Mouse (Mus musculus) T-helper 2 cell (primary cell): ENCODE measurements at regions not wholly inside any gene's neighbourhood (a gene's known extent, or its start where the extent isn't known, plus 50 kb on each side); places are given as distances from the start of the nearest gene placed in this dataset.
"Not testable (repeated sequence)": the region's sequence is repeated elsewhere in the genome, so short reads cannot be mapped to it uniquely, and the experiment has no call there.

ENCODE experiments used
- in situ Hi-C: fragments of 300-600 bp; cut with MboI, MseI; formaldehyde crosslinking; loops from one replicate; pipeline ENCODE4 v1.15.1; 2025; ENCODE audit warnings: high pct_unique_total_duplicates

- in situ Hi-C loops = loop anchor here (10.0 kb wide), 1 partner anchor 589 kb away; no protein-coding TSS in a partner anchor
These were observed 61.6 kb downstream of the Zxdb start for GRCm38 (mm10) chrX:94785983-94786382.

- in situ Hi-C loops = loop anchor here (10.0 kb wide), 1 partner anchor 586 kb away; no protein-coding TSS in a partner anchor
These were observed 64.1 kb downstream of the Zxdb start for GRCm38 (mm10) chrX:94788331-94788920.

- in situ Hi-C loops = not testable (repeated sequence)
These were observed 72.5 kb downstream of the Zxdb start for GRCm38 (mm10) chrX:94796845-94797244.

DNA sequence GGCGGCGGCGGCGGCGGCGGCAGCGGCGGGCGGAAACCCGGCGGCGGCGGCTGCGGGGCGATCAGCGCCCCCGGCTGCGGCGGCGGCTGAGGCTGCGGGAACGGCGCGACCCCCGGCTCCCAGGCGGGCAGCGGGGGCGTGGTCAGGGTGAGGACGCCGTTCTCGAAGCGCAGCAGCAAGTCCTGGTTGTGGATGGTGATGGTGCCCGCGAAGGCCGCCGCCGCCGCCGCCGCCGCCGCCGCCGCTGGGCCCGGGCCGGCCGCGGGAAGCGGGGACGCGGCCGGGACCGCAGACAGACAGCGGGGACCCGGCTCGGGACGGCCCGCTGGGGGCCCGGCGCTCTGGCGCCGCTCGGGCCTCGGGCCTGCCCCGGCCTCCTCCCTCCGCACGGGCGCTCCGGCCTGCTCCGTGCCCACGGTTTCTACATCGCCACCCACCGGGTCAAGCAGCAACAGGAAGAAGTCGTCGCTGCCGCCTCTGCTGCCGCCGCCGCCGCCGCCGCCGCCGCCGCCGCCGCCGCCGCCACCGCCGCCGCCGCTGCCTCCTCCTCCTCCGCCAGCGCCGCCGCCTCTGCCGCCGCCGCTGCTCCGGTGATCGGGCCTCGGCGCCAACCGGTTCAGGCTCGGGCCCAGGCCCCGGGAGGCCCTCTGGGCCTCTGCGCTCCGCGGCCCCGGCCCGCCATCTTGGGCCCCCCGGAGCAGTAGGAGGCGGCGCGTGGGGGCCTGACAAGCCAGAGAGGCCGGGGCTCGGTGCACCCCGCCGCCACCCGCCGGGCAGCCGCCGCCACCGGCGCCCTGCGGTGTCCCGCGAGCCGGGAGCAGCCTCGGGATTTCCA is 73.2 kb downstream of the Zxdb start:
- in situ Hi-C loops = not testable (repeated sequence)

- in situ Hi-C loops = not testable (repeated sequence)
These were observed 73.8 kb downstream of the Zxdb start for GRCm38 (mm10) chrX:94798183-94798619.

DNA sequence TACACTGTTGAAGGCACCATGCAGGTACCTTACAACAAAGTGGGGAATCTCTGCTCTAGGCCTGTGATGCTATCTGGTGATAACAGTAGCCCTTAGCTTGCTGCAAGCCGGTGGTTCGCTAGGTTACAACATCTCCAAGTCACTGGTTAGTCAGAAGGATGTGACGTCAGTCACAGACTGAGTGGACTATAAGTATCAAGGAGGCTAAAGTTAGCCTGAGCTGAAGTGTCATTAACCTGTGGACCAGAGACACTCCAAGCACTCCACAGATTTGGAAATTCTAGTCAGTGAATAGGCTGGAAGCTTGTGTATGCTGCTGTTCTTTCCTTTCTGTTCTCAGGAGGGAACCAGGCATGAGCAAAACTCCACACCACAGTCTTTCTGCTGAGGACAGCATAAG is 88.4 kb downstream of the Zxdb start:
- in situ Hi-C loops = not testable (repeated sequence)

DNA sequence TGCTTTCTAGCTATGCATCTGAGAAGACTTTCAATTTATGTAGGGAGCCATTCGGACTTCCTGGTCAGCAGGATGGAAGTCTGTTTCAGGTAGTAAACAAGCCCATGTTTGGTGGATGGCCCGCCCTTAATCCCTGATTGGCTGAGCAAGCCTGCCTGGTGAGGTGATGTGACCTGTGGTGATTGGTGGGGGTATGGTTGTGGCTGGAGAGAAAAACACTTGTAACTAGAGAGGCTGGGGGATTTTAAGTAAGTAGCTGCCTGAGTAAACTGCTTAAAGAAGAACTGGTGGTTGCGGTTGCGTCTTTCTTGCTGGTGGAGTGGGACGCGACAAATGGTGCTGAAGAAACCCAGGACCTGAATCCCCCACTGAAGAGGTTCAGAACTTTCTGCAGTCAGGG is 103.2 kb downstream of the Zxdb start:
- in situ Hi-C loops = loop anchor here (10.0 kb wide), 1 partner anchor 123 kb away; no protein-coding TSS in a partner anchor

DNA sequence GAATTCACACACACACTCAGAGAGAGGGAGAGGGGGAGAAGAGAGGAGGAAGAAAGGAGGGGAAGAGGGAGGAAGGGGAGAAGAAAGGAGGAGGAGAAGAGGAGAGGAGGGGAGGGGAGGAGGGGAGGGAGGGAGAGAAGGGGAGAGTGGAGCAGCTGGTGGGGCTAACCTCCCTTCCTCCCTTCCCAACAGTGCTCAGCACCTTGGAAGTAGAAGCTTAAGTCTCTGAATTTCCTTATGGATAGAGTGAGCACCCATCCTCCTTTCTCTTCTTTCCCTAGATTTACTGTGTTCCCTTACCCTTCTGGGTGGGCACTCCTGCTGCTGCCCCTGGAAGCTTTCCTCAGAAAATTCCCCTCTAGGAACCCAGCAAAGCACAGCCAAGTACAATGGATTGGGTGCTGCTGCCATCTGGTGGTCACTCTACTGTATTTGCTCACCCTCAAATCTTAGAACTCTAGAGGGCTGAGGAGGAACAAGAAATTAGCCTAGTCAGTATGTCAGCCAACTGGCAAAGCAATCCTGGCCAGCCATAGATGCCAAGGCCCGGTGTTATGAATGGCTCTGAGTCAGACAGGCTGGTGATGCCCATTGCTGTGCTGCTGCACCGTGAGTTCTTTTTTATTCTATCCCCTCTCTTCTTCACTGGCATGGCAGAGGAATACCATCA is 119.9 kb downstream of the Zxdb start:
- in situ Hi-C loops = not testable (repeated sequence)

DNA sequence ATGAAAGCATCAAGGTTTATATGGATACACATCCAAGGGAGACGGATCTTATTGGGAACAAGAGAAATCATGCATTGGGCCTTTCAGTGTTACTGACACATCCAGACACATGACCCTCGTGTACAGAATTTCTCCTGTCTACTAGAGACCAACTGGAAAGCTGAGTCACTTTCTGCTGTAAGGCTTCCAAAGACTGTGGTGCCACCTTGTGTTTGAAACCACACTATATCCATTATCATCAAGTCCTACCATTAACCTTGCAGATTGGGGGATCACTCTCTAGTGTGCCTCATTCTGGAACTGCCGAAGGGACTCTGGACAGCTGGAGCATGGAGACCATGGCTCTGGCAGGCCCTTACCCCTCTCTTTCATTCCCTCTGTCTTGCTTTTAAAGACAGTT is 125.2 kb downstream of the Zxdb start:
- in situ Hi-C loops = not testable (repeated sequence)

GRCm38 (mm10) chrX:94857501-94857900 is 133.1 kb downstream of the Zxdb start:
- in situ Hi-C loops = loop anchor here (5.0 kb wide), 1 partner anchor 180 kb away; no protein-coding TSS in a partner anchor

GRCm38 (mm10) chrX:94857954-94858353 is 133.6 kb downstream of the Zxdb start:
- in situ Hi-C loops = loop anchor here (5.0 kb wide), 1 partner anchor 181 kb away; no protein-coding TSS in a partner anchor

DNA sequence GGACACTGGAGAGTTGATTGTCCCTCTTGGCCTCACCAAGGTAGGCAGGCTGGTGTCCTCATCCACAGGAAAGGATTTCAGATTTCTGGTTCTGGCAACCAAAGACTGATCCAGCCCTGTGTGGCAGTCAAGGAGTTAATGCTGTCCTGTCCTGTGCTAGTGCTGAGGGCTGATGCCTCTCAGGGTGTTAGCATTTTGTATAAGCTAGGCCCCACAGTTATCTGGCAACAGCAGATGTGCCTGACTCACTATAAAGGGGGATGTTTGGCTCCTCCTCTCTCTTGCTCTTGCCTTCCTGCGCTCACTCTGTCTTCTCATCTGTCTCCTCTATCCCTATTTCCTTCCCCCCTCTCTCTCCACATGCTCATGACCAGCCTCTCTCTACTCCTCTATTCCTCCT is 138.8 kb downstream of the Zxdb start:
- in situ Hi-C loops = loop anchor here (10.0 kb wide), 1 partner anchor 112 kb away; no protein-coding TSS in a partner anchor

DNA sequence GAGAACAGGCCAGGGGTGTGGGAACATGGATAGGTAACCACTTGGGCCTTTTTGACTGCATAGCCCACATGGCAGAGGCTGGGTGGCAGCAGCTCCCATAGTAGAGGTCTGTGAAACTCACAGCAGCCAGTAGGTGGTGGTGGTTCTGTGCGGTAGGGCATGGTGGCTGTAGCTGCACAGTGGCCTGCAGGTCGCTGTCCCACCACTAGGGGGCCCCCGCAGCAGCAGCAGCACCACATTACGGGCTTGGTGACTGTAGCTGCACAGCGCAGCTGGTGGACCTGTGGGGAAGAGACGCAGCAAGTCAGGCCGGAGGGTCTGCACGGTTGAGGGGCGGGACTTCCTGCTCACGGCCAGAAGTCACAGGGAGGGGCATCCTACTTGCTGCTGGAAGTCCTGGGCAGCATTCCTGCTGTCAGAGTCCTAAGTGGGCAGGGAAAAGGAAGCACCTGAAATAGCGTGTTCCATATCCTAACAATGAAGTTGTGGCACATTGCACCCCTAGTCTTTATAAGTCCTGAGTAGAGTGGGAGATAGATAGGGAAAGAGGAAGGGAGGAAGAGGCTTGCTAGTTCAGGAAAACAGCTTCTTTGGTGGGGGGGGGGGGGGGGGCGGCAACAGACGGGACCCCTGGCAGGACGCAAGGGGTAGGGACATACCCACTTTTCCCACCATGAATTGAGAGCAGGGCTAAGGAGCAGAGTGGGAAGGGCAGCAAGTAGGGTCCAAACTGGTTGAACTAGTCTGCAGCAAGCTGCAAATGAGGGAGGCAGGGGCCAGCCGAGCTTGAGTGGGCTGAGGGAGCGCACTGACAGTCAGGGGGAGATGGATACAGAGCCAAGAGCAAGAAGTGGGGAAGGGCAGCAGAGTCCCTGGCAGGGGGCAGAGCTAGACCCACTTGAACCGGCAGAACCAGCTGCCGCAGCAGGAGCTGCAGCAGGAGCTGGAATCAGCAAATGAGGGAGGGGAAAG is 141.4 kb downstream of the Zxdb start:
- in situ Hi-C loops = loop anchor here (5.0 to 10.0 kb wide), 2 partner anchors 46 to 109 kb away; no protein-coding TSS in a partner anchor

GRCm38 (mm10) chrX:94883547-94883946 is 142.9 kb downstream of the Spin4 start:
- in situ Hi-C loops = loop anchor here (25.0 kb wide), 1 partner anchor 1679 kb away; no protein-coding TSS in a partner anchor
